Mouse (Mus musculus): ENCODE results near the gene H2-Q6. TPM values are rescaled to one million over a fixed set of nuclear protein-coding genes. Genes with fewer than 3 reads are reported as not detected.
"Not testable (repeated sequence)": the region's sequence is repeated elsewhere in the genome, so short reads cannot be mapped to it uniquely, and the experiment has no call there.

Gene H2-Q6
- polyA plus RNA-seq (2015; fragmentation: Nextera tagmentation; extraction: Ambion mirVana), result 0.28 and 0.55 TPM in 2 replicates

- 0 out of 2 replicates have a peak, but pooled peaks have one; percentile 26 for ATAC-seq (ENCODE audit: insufficient number of reproducible peaks, insufficient read depth, low FRiP score, low TSS enrichment, low read depth)
- Histone ChIP-seq H3K27me3 (peaks cover 53% of the 10 kb centered on the region), H3K9ac (peak within 1 kb of the TSS; percentile 57; the same call in 1 of the 2 replicates), H3K4me3 (peak within 1 kb of the TSS; percentile 40), H3K4me2 (peak within 1 kb of the TSS; percentile 62)
- H3K27ac ChIP-seq, H3K9me3 ChIP-seq, H3K4me1 ChIP-seq, H3K36me3 ChIP-seq: not testable (repeated sequence)
- WGBS, result under 1% methylated on average over 57 of the region's 66 CpGs
Measured at GRCm38 (mm10) chr17:35424624-35425416, at the start of gene H2-Q6. TSS of gene H2-Q6 (plus strand) at chr17:35424850.

- Histone ChIP-seq H3K9me3 (no peaks in the 10 kb centered on the region), H3K27ac (no peak within 1 kb of the TSS), H3K4me3 (peak within 1 kb of the TSS; percentile 57), H3K4me2 (peak within 1 kb of the TSS; percentile 98), H3K9ac (peak within 1 kb of the TSS; percentile 69), H3K27me3 (peaks cover 23% of the 10 kb centered on the region), H3K36me3 (no peaks in the 10 kb centered on the region), H3K4me1 (0 out of 2 replicates have a peak, but pooled peaks cover 7% of the 10 kb centered on the region)
- WGBS, result under 1% methylated on average over 16 of the region's 16 CpGs
- ATAC-seq (ENCODE audit: insufficient number of reproducible peaks, insufficient read depth, low FRiP score, low TSS enrichment, low read depth), result peak; percentile 67; the same call in 1 of the 2 replicates
Measured at GRCm38 (mm10) chr17:35379369-35379728, 45.3 kb upstream of the H2-Q6 start, which contains the start of gene H2-Q4. TSS of gene H2-Q4 (plus strand) at chr17:35379617.

GRCm38 (mm10) chr17:35379729-35380451 lies 44.8 kb upstream of the H2-Q6 start:
- H3K4me2 ChIP-seq, result peak overlapping the region; percentile 98
- H3K27ac ChIP-seq, result no peak overlapping the region
- H3K9ac ChIP-seq, result peak overlapping the region; percentile 69
- ATAC-seq (ENCODE audit: insufficient number of reproducible peaks, insufficient read depth, low FRiP score, low TSS enrichment, low read depth), result peak; percentile 20; the same call in 1 of the 2 replicates
- under 1% methylated on average over 59 of the region's 70 CpGs for WGBS
- H3K27me3 ChIP-seq, result peaks cover 23% of the 10 kb centered on the region
- H3K9me3 ChIP-seq, result no peaks in the 10 kb centered on the region
- peak overlapping the region; percentile 57 for H3K4me3 ChIP-seq
- no peaks in the 10 kb centered on the region for H3K36me3 ChIP-seq
- 0 out of 2 replicates have a peak, but pooled peaks cover 7% of the 10 kb centered on the region for H3K4me1 ChIP-seq

- WGBS, result 5% methylated on average over 7 of the region's 7 CpGs
- not testable (repeated sequence) for H3K36me3 ChIP-seq
Measured at GRCm38 (mm10) chr17:35389796-35390195, 34.9 kb upstream of the H2-Q6 start.

GRCm38 (mm10) chr17:35392671-35393070 lies 32.0 kb upstream of the H2-Q6 start:
- not testable (repeated sequence) for ATAC-seq (ENCODE audit: insufficient number of reproducible peaks, insufficient read depth, low FRiP score, low TSS enrichment, low read depth); H3K27ac ChIP-seq; H3K4me3 ChIP-seq; H3K4me1 ChIP-seq; H3K4me2 ChIP-seq; H3K9ac ChIP-seq; H3K9me3 ChIP-seq; H3K36me3 ChIP-seq
- H3K27me3 ChIP-seq, result peaks cover 21% of the 10 kb centered on the region
- 73% methylated on average over 2 of the region's 2 CpGs for WGBS

More at GRCm38 (mm10) chr17:35389796-35390195, 34.9 kb upstream of the H2-Q6 start:
- not testable (repeated sequence) for H3K4me3 ChIP-seq; H3K9me3 ChIP-seq; H3K4me2 ChIP-seq; H3K9ac ChIP-seq; H3K27ac ChIP-seq; H3K4me1 ChIP-seq; ATAC-seq (ENCODE audit: insufficient number of reproducible peaks, insufficient read depth, low FRiP score, low TSS enrichment, low read depth)
- peaks cover 14% of the 10 kb centered on the region for H3K27me3 ChIP-seq

GRCm38 (mm10) chr17:35393864-35394800 lies 30.5 kb upstream of the H2-Q6 start:
- not testable (repeated sequence) for H3K9ac ChIP-seq; ATAC-seq (ENCODE audit: insufficient number of reproducible peaks, insufficient read depth, low FRiP score, low TSS enrichment, low read depth); H3K4me1 ChIP-seq; H3K9me3 ChIP-seq; H3K36me3 ChIP-seq; H3K27ac ChIP-seq
- 2% methylated on average over 49 of the region's 75 CpGs for WGBS
- H3K4me3 ChIP-seq, result peak overlapping the region; percentile 27
- peaks cover 21% of the 10 kb centered on the region for H3K27me3 ChIP-seq
- H3K4me2 ChIP-seq, result peak overlapping the region; percentile 52

GRCm38 (mm10) chr17:35396956-35397355 lies 27.7 kb upstream of the H2-Q6 start:
- 94% methylated on average over 2 of the region's 2 CpGs for WGBS
- not testable (repeated sequence) for H3K36me3 ChIP-seq; H3K27ac ChIP-seq; H3K9ac ChIP-seq; H3K4me2 ChIP-seq; H3K9me3 ChIP-seq; H3K4me1 ChIP-seq; ATAC-seq (ENCODE audit: insufficient number of reproducible peaks, insufficient read depth, low FRiP score, low TSS enrichment, low read depth); H3K4me3 ChIP-seq
- peaks cover 17% of the 10 kb centered on the region for H3K27me3 ChIP-seq

GRCm38 (mm10) chr17:35413057-35413456 lies 11.6 kb upstream of the H2-Q6 start:
- WGBS, result no CpG with 5 or more reads among the region's 1 CpGs
- H3K27me3 ChIP-seq; H3K27ac ChIP-seq; H3K9ac ChIP-seq; ATAC-seq (ENCODE audit: insufficient number of reproducible peaks, insufficient read depth, low FRiP score, low TSS enrichment, low read depth); H3K36me3 ChIP-seq; H3K4me2 ChIP-seq; H3K4me3 ChIP-seq; H3K4me1 ChIP-seq; H3K9me3 ChIP-seq: not testable (repeated sequence)

- not testable (repeated sequence) for H3K27me3 ChIP-seq; ATAC-seq (ENCODE audit: insufficient number of reproducible peaks, insufficient read depth, low FRiP score, low TSS enrichment, low read depth); H3K36me3 ChIP-seq; H3K4me3 ChIP-seq; H3K4me2 ChIP-seq; H3K27ac ChIP-seq; H3K4me1 ChIP-seq; H3K9ac ChIP-seq; H3K9me3 ChIP-seq
- WGBS, result 81% methylated on average over 3 of the region's 10 CpGs
Measured at GRCm38 (mm10) chr17:35415273-35416129, 9.1 kb upstream of the H2-Q6 start.

- Histone ChIP-seq H3K4me3 (no peak overlapping the region), H3K9me3 (no peaks in the 10 kb centered on the region), H3K27ac (no peak overlapping the region), H3K4me2 (no peak overlapping the region), H3K36me3 (no peaks in the 10 kb centered on the region), H3K9ac (no peak overlapping the region), H3K4me1 (no peaks in the 10 kb centered on the region), H3K27me3 (peaks cover 26% of the 10 kb centered on the region)
- ATAC-seq (ENCODE audit: insufficient number of reproducible peaks, insufficient read depth, low FRiP score, low TSS enrichment, low read depth), result no peak
- WGBS, result 82% methylated on average over 7 of the region's 7 CpGs
Measured at GRCm38 (mm10) chr17:35418772-35419171, 5.9 kb upstream of the H2-Q6 start.

All from embryonic facial prominence, embryonic 13.5 days (tissue).